Mouse (Mus musculus): Measurements from ENCODE around the gene Alkbh4.
"Not testable (repeated sequence)": the region's sequence is repeated elsewhere in the genome, so short reads cannot be mapped to it uniquely, and the experiment has no call there.

The Alkbh4 gene

DNA sequence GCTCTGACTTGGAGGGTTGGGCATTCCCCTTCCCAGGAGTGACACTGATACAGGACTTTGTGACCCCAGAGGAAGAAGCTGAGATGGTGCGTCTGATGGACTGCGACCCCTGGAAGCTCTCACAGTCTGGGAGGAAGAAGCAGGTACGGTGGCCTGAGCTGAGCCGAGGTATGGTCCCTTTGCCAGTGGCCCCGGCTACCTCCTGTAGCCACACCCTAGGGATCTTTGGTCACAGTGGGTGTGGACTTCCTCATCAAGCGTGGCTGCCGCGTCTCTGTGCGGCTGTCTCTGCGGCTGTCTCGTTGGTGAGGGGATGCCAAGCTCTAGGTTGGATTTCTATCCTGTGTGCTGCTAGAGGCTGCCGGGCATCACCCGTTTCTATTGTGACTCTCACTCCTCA lies 3.4 kb downstream of the Alkbh4 start:
- in situ Hi-C loops (cut with MboI; ENCODE audit: unreplicated experiment in 2 of 2) = loop anchor here in 1 of 2 experiments (5.0 kb wide), 3 partner anchors 48 to 157 kb away; partner anchors contain the start of gene Zp3

DNA sequence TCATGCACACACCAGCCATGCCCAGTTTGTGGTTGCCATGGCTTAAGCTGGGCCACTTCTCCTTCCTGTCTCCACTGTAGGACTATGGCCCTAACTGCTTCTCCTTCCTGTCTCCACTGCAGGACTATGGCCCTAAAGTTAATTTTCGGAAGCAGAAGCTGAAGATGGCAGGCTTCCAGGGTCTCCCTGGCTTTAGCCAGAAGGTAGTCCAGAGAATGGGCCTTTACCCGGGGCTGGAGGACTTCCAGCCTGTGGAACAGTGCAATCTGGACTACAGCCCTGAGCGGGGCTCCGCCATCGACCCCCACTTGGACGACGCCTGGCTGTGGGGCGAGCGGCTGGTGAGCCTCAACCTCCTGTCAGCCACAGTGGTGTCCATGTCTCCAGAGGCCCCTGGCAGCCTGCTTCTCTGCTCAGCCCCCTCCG lies 4.1 kb downstream of the Alkbh4 start:
- in situ Hi-C loops (cut with MboI; ENCODE audit: unreplicated experiment in 2 of 2) = loop anchor here in 1 of 2 experiments (5.0 kb wide), 1 partner anchor 37 kb away; no protein-coding TSS in a partner anchor

DNA sequence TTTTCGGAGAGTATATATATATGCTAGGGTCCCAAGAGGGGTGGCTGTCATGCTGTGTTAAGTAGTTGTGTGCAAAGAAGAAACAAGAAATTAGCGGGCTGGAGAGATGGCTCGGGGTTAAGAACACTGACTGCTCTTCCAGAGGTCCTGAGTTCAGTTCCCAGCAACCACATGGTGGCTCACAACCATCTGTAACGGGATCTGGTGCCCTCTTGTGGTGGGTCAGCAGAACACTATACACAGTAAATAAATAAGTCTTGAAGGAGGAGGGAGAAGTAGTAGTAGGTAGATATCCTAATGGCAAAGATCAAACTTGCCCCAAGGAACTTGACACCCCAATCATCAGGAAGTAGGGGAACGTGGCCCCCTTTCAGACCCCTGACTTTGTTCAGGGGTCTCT lies 6.8 kb downstream of the Alkbh4 start:
- in situ Hi-C loops (cut with MboI; ENCODE audit: unreplicated experiment in 2 of 2) = loop anchor here in 1 of 2 experiments (5.0 kb wide), 1 partner anchor 35 kb away; no protein-coding TSS in a partner anchor

DNA sequence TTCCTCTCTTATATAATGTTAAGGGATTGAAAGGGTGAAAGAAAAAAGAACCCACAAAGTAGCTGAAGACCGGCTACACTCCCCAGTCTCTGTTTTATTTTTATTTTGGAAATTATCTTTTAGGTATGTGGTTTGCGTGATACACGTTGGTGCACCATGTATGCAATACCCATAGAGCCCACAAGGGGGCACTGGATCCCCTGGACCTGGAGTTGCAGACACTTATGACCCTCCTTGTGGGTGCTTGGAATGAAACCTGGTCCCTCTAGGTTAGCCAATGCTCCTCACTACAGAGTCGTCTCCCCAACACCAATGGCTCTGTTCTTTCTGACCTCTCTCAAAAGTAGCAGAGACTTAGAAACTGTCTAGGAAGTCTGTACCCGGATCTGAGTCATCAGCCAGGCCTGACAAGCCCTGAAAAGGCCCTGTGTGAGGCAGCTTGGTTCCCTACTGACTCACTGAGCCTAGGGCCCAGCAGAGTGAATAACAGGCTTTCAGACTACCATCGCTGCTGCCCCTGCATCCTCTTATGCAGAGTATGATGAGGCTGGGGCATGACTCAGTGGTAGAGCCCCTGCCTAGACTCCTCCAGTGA lies 7.3 kb downstream of the Alkbh4 start:
- in situ Hi-C loops (cut with MboI; ENCODE audit: unreplicated experiment in 2 of 2) = loop anchor here in 1 of 2 experiments (5.0 kb wide), 1 partner anchor 34 kb away; no protein-coding TSS in a partner anchor

DNA sequence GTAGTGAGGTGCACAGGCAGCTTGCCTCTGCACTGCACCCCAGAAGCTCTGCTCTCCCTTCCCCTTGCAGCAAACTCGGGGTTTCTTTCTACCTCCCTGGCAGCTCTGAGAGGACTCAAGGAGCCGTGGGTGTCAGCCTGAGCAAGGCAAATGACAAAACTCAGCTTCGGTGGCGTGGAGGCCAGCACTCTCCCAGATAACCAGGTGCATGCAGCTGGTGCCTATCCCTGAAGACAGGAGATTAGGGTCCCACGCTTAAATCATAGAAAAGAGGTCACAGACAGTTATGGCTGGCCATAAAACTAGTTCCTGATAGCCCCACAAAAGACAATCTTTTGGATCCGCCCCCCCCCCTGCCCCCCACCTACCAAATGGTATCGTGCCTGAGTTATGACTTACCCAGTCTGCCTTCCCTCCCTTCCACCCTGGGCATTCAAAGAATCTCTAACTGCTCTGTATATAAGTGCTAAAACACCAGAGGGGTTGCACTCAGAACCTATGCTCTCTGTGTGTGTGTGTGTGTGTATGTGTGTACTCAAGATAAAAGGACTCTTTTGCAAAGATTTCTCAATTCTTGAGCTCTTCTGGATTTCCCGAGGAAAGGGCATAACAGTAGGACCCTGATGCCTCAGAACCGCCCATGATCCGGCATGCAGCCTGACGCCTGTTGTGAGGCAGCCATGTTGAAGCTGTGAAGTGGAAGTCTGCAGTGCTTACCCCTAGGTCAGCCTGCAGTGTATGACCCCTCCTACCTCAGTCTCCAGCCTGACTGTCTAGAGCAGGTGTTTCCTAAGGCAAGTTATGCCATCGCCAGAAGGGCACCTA lies 8.9 kb downstream of the Alkbh4 start:
- in situ Hi-C loops (cut with MboI; ENCODE audit: unreplicated experiment in 2 of 2) = loop anchor here in 1 of 2 experiments (5.0 kb wide), 1 partner anchor 32 kb away; no protein-coding TSS in a partner anchor

DNA sequence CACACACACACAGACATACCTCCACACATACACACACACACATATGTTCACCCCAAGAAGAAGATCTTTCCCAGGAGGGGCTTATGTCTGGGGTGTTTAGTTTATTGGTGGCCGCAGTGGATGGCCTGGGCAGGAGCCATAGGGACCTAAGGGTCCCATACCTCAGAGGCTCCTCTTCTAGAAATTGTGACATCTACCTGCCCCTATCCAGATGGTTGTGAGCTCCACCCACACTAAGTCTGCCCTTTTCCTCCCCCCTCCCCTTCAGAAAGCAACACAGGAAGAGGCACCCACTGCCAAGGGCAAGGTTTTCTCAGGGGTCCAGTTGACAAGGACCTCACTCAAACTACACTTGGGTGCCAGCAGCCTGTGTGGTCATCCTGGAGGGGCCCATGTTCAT lies 11.0 kb downstream of the Alkbh4 start:
- in situ Hi-C loops (cut with MboI; ENCODE audit: unreplicated experiment in 2 of 2) = no loop called here

DNA sequence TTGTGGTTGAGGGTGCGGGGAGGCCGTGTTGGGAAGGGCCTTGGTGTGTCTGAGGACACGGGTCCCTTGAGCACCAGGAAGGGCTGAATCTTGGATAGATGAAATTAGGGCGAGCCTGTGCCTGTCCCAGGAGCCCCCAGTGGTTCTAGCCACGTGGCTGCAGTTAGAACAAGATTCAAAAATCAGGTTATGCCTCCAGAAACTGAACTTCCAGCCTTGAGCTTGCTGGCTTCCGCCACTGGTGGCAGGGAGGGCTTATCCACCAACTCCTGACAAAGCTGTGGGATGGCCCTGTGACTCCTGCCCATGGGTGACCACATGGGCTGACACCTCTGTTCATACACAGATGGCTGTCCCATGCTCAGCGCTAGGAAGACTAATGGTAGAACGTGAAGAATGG lies 11.8 kb downstream of the Alkbh4 start:
- in situ Hi-C loops (cut with MboI; ENCODE audit: unreplicated experiment in 2 of 2) = no loop called here

DNA sequence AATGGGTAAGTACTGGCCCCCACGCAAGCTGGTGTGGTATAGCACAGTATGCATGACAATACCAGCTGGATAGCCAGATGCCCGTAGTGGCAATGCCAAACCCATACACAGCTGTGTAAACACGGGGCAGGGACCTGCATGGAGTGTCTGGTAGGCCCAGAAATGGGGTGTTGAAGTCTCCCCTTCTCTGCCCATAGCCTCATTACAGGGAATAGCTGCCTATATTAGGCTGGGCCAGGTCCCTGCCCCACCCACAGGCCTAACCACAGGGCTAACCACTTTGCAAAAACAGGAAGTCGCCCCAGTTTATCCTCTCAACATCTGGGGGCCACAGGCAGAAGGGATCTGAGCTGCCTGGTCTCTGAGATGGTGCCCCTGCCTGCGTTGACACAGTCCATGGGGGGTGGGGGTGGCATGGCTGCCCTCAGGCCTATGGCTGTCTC lies 13.2 kb downstream of the Alkbh4 start:
- in situ Hi-C loops (cut with MboI; ENCODE audit: unreplicated experiment in 2 of 2) = not testable (repeated sequence)

DNA sequence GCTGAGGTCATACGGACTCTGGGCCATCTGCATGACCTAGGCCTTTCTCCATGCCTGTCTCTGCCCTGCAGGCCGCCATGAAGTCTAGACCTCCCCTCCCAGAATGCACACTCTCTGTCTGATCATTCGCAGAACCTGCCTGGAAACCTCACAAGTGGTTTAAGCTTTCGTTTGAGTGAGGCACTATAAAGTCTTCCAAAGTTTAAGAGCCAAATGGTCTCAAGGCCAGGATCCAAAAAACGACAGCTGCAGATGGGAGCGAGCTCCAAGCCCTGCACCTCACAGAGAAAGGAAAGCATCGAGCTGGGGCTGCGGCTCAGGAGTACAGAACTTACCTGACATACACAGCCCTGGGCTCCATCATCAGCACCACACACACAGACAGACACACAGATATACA lies 16.4 kb downstream of the Alkbh4 start:
- in situ Hi-C loops (cut with MboI; ENCODE audit: unreplicated experiment in 2 of 2) = loop anchor here in 1 of 2 experiments (25.0 kb wide), 1 partner anchor 2010 kb away; the partner anchor contains the start of genes Ap4m1, Cops6, Mcm7 and Zfp113

DNA sequence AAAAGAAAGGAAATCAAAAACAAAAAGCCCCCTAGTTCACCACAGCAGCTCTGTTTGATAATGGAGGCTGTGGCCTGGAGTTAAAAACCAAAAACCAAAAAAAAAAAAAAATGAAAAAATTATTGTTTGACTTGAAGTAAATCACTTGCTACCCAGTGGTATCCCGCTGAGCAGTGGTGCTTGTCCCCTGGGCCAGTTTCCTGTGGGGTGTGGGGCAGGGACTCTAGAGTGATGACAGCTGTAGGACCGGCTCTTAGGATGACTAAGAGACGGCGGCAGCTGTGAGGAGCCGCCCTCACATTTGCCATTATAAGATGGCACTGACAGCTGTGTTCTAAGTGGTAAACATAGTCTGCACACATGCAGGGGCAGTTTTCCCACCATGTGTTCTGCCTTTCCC lies 19.5 kb downstream of the Alkbh4 start:
- in situ Hi-C loops (cut with MboI; ENCODE audit: unreplicated experiment in 2 of 2) = loop anchor here in 1 of 2 experiments (25.0 kb wide), 1 partner anchor 2007 kb away; the partner anchor contains the start of genes Ap4m1, Cops6, Mcm7 and Zfp113

DNA sequence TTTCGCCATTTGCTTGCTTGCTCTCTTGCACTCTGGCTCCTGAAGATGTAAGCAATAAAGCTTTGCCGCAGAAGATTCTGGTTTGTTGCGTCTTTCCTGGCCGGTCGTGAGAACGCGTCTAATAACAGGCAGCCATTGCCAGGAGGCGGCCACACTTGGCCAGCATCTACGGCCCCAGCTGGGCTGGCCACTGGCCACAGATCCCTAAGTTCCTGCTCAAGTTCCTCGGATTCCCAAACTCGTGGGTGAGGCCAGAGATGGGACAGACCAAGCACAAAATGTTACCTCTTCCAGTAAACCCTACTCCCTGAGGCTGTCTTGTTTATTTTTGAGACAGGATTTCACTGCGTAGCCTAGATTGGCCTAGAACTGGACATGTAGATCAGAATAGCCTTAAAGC lies 24.1 kb downstream of the Alkbh4 start:
- in situ Hi-C loops (cut with MboI; ENCODE audit: unreplicated experiment in 2 of 2) = loop anchor here in 1 of 2 experiments (25.0 kb wide), 1 partner anchor 2002 kb away; the partner anchor contains the start of genes Ap4m1, Cops6, Mcm7 and Zfp113

DNA sequence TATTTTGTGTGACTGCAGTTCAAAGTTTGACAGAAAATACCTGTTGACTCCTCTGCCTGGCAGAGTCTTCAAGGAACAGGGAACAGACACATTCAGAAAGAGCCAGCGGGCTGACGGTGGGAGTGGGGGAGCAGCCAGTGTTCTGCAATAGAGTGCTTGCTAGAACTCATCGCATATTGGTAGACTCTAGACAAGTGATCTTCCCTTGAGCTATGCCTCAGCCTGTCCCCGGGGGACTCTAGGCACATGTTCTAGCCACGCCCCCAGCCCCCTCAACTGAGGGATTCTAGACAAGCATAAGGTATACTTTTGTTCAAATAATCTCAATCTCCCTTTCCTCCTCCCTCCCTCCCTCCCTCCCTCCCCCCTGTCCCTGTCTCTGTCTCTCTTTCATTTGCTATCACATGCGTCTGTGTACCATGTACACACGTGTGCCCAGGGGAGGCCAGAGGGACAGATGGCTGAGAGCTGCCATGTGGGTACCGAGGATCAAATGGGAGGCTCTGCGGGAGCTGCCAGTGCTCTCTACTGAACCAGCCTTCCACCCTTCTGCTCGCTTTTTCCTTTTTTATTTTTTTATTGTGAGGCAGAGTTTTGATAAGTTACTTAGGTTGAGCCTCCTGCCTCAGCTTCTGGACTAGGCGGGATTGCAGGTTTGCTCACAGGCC lies 28.0 kb downstream of the Alkbh4 start:
- in situ Hi-C loops (cut with MboI; ENCODE audit: unreplicated experiment in 2 of 2) = loop anchor here in 1 of 2 experiments (25.0 kb wide), 1 partner anchor 1998 kb away; the partner anchor contains the start of genes Ap4m1, Cops6, Mcm7 and Zfp113

DNA sequence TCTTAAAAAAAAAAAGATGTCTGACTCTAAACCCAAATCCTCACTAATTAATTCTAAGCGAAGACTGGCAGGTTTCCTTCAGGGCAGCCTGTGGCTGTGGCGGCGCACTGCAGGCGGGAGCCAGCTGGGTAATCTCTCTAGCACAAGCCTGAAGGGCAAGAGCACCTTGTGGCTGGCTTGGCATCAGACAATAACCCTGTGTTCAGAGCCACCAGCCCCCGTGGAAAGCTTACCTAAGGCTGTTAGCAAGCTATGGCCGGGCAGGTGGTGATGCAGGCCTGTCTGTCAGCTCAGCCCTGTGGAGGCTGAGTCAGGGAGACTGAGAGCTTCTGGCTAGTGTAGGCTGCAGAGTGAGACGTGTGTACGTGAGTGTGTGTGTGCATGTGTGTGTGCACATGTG lies 29.3 kb downstream of the Alkbh4 start:
- in situ Hi-C loops (cut with MboI; ENCODE audit: unreplicated experiment in 2 of 2) = loop anchor here in 1 of 2 experiments (25.0 kb wide), 1 partner anchor 1997 kb away; the partner anchor contains the start of genes Ap4m1, Cops6, Mcm7 and Zfp113

DNA sequence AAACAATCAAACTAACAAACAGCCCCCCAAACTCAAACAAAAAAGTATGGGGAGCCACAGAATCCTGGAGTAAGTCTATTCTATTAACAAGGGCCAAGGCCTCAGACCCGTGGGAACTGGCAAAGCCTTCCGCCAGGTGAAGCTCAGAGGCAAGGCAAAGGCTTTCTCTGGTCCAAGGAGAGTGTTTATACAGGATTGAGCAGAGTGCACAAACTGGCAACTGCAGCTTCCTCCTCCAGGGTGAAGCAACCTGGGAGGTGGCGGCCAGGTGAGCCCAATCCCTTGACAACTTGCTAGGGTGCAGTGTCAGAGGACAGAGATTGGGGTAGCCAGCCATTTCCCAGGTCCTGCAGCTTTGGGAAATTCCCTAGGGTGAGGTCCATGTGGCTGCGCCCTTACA lies 31.4 kb downstream of the Alkbh4 start:
- in situ Hi-C loops (cut with MboI; ENCODE audit: unreplicated experiment in 2 of 2) = loop anchor here in 1 of 2 experiments (25.0 kb wide), 1 partner anchor 1995 kb away; the partner anchor contains the start of genes Ap4m1, Cops6, Mcm7 and Zfp113

DNA sequence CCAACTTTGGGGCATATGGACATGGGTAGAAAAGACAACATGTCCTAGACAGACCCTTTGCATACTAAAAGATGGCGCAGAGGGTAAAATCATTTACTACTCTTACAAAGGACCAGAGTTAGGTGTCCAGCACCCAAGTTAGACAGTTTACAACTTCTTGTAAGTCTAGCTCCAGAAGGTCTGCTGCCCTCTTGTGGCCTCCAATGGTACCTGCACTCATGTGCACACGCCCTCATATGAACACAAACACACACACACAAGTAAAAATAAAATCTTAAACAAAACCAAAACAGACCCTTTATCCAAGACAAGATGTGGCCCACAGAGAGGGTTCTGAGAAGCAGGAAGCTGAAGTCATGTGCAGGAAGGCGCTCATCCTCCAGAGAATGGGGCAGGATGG lies 32.1 kb downstream of the Alkbh4 start:
- in situ Hi-C loops (cut with MboI; ENCODE audit: unreplicated experiment in 2 of 2) = loop anchor here in 1 of 2 experiments (25.0 kb wide), 1 partner anchor 1994 kb away; the partner anchor contains the start of genes Ap4m1, Cops6, Mcm7 and Zfp113

DNA sequence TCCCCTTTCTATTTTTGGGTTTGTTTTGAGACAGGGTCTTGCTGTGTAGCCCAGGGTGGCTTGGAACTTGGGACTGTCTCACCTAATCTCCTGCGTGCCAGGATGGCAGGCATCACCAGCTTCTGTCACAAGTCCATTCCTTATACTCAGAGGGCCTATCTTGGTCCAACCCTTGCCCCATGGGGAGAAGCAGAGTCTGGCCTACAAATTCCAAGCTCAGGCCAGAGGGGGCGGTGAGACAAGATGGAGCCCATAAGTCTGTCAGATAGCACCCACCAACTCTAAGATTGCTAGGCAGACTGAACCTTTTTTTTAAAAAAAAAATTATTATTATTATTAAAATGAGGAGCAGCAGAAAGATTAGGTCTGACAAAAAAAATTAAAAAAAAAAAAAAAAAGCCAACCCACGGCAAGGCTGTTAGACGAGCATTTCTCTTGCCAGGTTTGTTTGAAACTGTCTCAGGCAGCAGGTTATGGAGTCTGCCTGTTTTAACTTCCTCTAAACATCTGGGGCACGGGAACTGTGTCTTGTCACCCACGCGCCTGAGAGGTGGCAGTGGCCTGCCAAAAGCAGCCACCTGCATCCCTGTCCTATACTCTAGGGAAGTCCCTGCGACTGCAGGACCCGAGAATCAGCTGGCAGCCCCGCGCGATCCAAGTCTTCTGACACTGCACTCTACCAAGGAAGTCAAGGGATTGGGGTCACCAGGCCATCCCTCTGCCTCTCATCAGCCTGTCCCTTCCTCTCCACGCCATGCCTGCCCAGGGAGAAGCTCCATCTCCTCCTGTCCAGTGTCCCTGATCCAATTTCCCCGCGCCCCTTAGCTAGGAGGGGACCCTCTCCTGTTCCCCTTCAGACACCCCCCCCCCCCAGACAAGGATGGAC lies 33.9 kb downstream of the Alkbh4 start:
- in situ Hi-C loops (cut with MboI; ENCODE audit: unreplicated experiment in 2 of 2) = loop anchor here in 1 of 2 experiments (25.0 kb wide), 1 partner anchor 1992 kb away; the partner anchor contains the start of genes Ap4m1, Cops6, Mcm7 and Zfp113

DNA sequence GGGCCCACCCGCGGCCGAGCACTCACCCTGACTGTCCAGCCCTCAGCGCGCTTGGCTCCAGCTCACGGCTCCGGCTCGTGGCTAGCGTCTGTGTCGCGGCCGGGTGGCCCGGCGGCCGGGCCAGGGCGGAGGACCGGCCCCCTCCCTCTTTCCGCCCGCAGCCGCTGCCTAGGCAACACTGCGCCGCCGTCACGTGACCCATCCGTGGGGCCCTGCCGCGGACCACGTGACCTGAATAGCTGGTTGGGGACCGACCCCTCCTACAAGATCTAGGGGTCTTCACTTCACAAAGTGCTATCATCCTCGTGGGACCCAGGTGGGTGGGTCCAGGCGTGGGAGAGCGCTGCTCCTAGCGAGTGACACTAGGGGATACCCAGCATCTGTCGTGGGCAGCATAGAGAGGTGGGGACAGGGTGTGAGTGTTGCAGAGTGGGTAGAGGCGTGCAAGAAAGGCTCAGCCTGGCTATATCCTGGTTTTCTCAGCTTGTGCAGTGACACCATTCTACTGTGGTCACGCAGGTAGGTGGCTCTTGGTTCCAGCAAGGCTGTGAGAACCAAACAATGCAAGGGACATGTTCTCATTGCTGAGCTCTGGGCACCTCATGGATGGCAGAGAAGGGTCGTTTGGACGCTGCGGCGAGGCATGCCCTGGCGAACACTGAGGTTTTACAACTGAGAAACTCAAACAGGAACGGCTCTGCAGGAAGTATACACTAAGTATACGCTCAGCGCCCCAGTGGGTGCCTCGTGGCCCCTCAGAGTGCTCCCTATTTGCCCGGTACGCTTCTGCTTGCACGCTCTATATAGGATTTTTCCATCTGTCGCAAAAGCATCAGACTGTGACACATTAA lies 34.8 kb downstream of the Alkbh4 start, which contains the start of gene Orai2:
Gene Orai2, minus strand, starts transcription at position 202 of the 851 bp plus-strand sequence.
- in situ Hi-C loops (cut with MboI; ENCODE audit: unreplicated experiment in 2 of 2) = loop anchor here in 1 of 2 experiments (25.0 kb wide), 1 partner anchor 1992 kb away; the partner anchor contains the start of genes Ap4m1, Cops6, Mcm7 and Zfp113

Measured in v-Abl transformed pro-B cells (cell line).